Mouse (Mus musculus) bone marrow, adult 2 months (tissue): ENCODE measurements at regions not wholly inside any gene's neighbourhood (a gene's known extent, or its start where the extent isn't known, plus 50 kb on each side); places are given as distances from the start of the nearest gene placed in this dataset.
A peak's percentile ranks its signal among the peaks of the same experiment; 100 is the strongest.

ENCODE experiments used
- H3K27ac ChIP-seq: fragments of 200-500 bp; 2 replicates; pipeline ENCODE4 v1.5.1; 2012; ENCODE audit warnings: low read depth, mild to moderate bottlenecking, control low read depth, inconsistent platforms, low read length; ENCODE audit not compliant: control insufficient read depth, poor library complexity, insufficient read depth
- H3K4me1 ChIP-seq: fragments of 200-500 bp; 2 replicates; pipeline ENCODE4 v1.6.1; 2011; ENCODE audit warnings: low read length; ENCODE audit not compliant: control insufficient read depth, insufficient read depth
- H3K4me3 ChIP-seq: fragments of 200-500 bp; replicated peaks from 2 replicates; pipeline ENCODE3; 2011; ENCODE audit warnings: mild to moderate bottlenecking, low read depth, low read length, control low read depth; ENCODE audit not compliant: control insufficient read depth
- CTCF ChIP-seq: fragments of 200-500 bp; IDR thresholded peaks from 2 replicates; pipeline ENCODE4 v1.5.1; 2011; ENCODE audit warnings: low read length, control low read depth; ENCODE audit not compliant: control insufficient read depth, insufficient read depth
- POLR2A ChIP-seq: fragments of 200-500 bp; IDR thresholded peaks from 2 replicates; pipeline ENCODE4 v1.6.1; 2011; ENCODE audit warnings: low read depth, mild to moderate bottlenecking, control low read depth, low read length, borderline replicate concordance; ENCODE audit not compliant: control insufficient read depth
- WGBS: fragments of 180-500 bp; shearing (Covaris S2); methylation state at CpG from one replicate; pipeline ENCODE4 v1.1.7; 2018; 5-methylcytosine and 5-hydroxymethylcytosine counted together

DNA sequence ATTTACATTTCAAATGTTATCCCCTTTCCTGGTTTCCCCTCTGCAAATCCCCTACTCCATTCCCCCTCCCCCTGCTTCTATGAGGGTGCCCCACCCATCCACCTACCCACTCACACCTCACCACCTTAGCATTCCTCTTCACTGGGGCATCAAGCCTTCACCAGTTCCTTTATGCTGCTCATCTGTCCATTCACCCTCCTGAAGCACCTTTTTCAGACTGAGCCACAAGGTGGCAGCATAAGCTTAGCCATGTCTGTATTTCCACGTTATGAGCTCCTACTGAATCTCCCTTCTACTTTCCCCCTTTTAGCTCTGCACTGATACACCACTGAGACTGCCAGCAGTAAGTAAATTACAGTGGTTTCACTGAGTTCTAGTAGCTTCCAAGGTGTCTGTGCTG, 112.1 kb upstream of the Sptlc3 start:
- TF ChIP-seq POLR2A: no peak
- 0 out of 2 replicates have a peak, but pooled peaks have one; percentile 17 for TF ChIP-seq CTCF
- Histone ChIP-seq H3K4me1 (no peaks in the 10 kb centered on the region), H3K4me3 (no peak overlapping the region), H3K27ac (no peak overlapping the region)
- WGBS: 6% methylated on average over 1 of the region's 1 CpGs

- no peaks in the 10 kb centered on the region for H3K4me1 ChIP-seq
- H3K4me3 ChIP-seq: no peak overlapping the region
- WGBS: 69% methylated on average over 3 of the region's 3 CpGs
- no peak overlapping the region for H3K27ac ChIP-seq
- TF ChIP-seq POLR2A: no peak
Observed at GRCm38 (mm10) chr2:139413559-139413958, 80.2 kb upstream of the Sptlc3 start.

DNA sequence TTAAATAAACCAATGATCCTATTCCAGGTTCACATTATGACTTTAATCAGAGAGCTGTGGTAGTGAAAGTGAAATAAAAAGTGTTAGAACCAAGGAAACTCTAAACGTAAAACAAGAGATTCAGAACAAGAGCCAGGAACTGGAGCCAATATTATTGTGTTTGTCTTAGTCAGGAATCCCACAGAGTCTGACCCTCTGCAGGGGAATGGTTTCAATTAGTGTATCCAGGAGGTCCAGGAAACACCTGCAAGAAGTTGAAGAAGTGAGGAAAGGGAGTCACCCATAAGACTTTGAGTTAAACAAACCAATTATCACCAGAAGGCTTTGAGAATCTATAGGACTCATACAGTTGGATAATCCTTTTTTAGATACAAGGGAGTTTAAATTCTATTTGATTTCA, 76.2 kb upstream of the Sptlc3 start:
- WGBS: 46% methylated on average over 1 of the region's 1 CpGs
- no peak overlapping the region for H3K4me3 ChIP-seq
- TF ChIP-seq POLR2A (no peak), CTCF (no peak)
- no peak overlapping the region for H3K27ac ChIP-seq
- no peaks in the 10 kb centered on the region for H3K4me1 ChIP-seq

- TF ChIP-seq CTCF: no peak
- no peak for TF ChIP-seq POLR2A
- H3K27ac ChIP-seq: no peak overlapping the region
- H3K4me1 ChIP-seq: no peaks in the 10 kb centered on the region
- no peak overlapping the region for H3K4me3 ChIP-seq
- WGBS: 63% methylated on average over 3 of the region's 3 CpGs
Observed at GRCm38 (mm10) chr2:139422678-139423077, 71.0 kb upstream of the Sptlc3 start.

GRCm38 (mm10) chr2:139423413-139423812, 70.3 kb upstream of the Sptlc3 start:
- no peaks in the 10 kb centered on the region for H3K4me1 ChIP-seq
- WGBS: 76% methylated on average over 2 of the region's 2 CpGs
- no peak overlapping the region for H3K27ac ChIP-seq
- no peak overlapping the region for H3K4me3 ChIP-seq
- TF ChIP-seq POLR2A: no peak
- TF ChIP-seq CTCF: no peak
